Mouse (Mus musculus) kidney, postnatal 0 days (tissue): Measurements from ENCODE around the gene Mapk9. TPM values are rescaled to one million over a fixed set of nuclear protein-coding genes. Genes with fewer than 3 reads are reported as not detected.

Experiments used
- ATAC-seq: fragments of 200-750 bp; cut with Nextera tagmentation; replicated peaks from 2 replicates; pipeline ENCODE4 v1.8.0; 2017; ENCODE audit warnings: low read depth, moderate number of reproducible peaks, moderate TSS enrichment, moderate library complexity; ENCODE audit not compliant: low FRiP score
- DNase-seq: peaks from one replicate; pipeline ENCODE4 v3.0.0-alpha.2; 2016; ENCODE audit warnings: low spot score
- H3K27ac ChIP-seq: fragments of 300-500 bp; sonication (generic); 2 replicates; pipeline ENCODE4 v1.5.1; 2014; ENCODE audit warnings: mild to moderate bottlenecking
- H3K27me3 ChIP-seq: fragments of 300-500 bp; sonication (generic); 2 replicates; pipeline ENCODE4 v1.6.1; 2014; ENCODE audit warnings: low read length, mixed read lengths; ENCODE audit not compliant: insufficient read depth
- H3K36me3 ChIP-seq: fragments of 300-500 bp; sonication (generic); 2 replicates; pipeline ENCODE4 v1.6.1; 2014; ENCODE audit warnings: low read length, mixed read lengths; ENCODE audit not compliant: insufficient read depth
- H3K4me1 ChIP-seq: fragments of 300-500 bp; sonication (generic); replicated peaks from 2 replicates; pipeline ENCODE4 v1.6.1; 2014; ENCODE audit warnings: antibody characterized with exemption, low read length, mixed read lengths; ENCODE audit not compliant: insufficient read depth
- H3K4me2 ChIP-seq: fragments of 300-500 bp; sonication (generic); 2 replicates; pipeline ENCODE4 v1.6.1; 2014; ENCODE audit warnings: mild to moderate bottlenecking, low read length, moderate library complexity, mixed read lengths
- H3K4me3 ChIP-seq: fragments of 300-500 bp; sonication (generic); replicated peaks from 2 replicates; pipeline ENCODE4 v1.5.1; 2014; ENCODE audit warnings: low read depth, low read length
- H3K9ac ChIP-seq: fragments of 300-500 bp; sonication (generic); 2 replicates; pipeline ENCODE4 v1.6.1; 2014; ENCODE audit warnings: low read depth, low read length
- H3K9me3 ChIP-seq: fragments of 300-500 bp; sonication (generic); replicated peaks from 2 replicates; pipeline ENCODE4 v1.6.1; 2016; ENCODE audit warnings: low read length, inconsistent platforms, mixed read lengths
- CTCF ChIP-seq: IDR thresholded peaks from 2 replicates; pipeline ENCODE4 v1.5.1; 2016; ENCODE audit warnings: antibody characterized with exemption, low read depth, mild to moderate bottlenecking, moderate library complexity
- WGBS: fragments of 180-500 bp; shearing (Covaris S2); extraction: QIAGEN DNeasy Blood & Tissue Kit; methylation state at CpG from one replicate; pipeline ENCODE4 v1.1.7; 2014; 5-methylcytosine and 5-hydroxymethylcytosine counted together
- polyA plus RNA-seq: library from polyadenylated mRNA; unstranded; fragments of >200 nt; fragmentation: Nextera tagmentation; extraction: Ambion mirVana; gene quantifications from 2 replicates; pipeline ENCODE4 v1.2.1, GENCODE M21; 2015

Gene Mapk9
- polyA plus RNA-seq, 1 experiment from 2014 or later: 25.5 TPM

DNA sequence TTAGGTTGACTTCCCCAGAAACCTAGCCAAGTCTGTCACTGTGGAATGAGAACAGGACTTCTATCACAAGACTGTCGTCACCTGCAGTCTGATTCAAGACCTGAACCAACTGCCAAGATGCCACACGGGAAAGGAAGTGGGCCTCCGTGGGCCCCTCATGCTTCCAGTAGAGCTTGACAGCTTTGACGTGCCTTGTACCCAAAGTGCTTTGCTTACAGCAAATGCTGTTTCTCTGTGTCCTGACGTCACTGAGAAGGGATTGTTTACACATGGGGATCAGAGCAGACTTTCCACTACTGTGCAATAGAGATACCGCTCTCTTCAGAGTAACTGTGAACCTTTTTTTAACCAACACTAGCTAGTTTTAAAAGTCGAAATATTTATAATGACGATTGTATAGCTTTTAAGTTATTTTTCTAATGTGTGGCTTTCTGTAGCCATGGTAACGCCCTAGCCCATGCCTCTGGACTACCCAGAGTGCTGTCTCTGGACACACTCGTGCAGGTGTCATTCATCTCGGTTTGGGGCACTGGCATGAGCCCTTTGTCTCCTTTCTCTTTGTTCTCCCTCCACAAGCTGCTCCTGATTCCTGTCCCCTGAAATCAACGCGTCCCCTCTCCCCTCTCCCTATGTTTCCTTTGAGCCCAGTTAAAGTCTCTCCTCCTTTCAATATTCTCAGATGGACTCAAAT, 8.7 kb upstream of the Mapk9 start:
- DNase-seq: no peak
- 69% methylated on average over 13 of the region's 13 CpGs for WGBS
- H3K27me3 ChIP-seq: no peaks in the 10 kb centered on the region
- peaks cover 10% of the 10 kb centered on the region; the same call in 1 of the 2 replicates for H3K36me3 ChIP-seq
- no peak overlapping the region for H3K4me2 ChIP-seq
- H3K4me3 ChIP-seq: no peak overlapping the region
- no peak for TF ChIP-seq CTCF
- no peak overlapping the region for H3K9ac ChIP-seq
- no peak for ATAC-seq
- no peak overlapping the region for H3K27ac ChIP-seq
- no peaks in the 10 kb centered on the region for H3K9me3 ChIP-seq
- no peaks in the 10 kb centered on the region for H3K4me1 ChIP-seq

DNA sequence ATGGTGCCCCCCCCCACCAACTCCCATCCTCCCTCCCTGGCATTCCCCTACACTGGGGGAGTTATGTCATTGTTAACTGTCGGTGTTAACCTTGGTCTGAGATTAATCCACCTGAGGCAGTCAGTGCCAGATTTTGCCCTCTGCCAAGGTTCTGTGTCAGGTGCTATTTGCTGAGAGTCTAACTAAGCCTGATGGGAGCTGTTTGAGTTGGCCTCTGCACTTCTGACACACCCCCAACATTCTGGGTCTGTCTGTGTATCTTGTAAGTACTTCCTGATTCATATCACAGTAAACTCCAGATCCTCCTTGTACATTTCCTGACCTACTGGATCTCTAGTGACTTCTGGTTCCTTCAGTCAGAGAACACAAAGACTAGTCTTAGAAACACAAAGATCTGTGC, 5.9 kb upstream of the Mapk9 start:
- no peak for DNase-seq
- H3K27ac ChIP-seq: no peak overlapping the region
- H3K4me3 ChIP-seq: no peak overlapping the region
- no peaks in the 10 kb centered on the region for H3K27me3 ChIP-seq
- WGBS: 65% methylated on average over 1 of the region's 1 CpGs
- H3K4me1 ChIP-seq: no peaks in the 10 kb centered on the region
- H3K4me2 ChIP-seq: no peak overlapping the region
- H3K9ac ChIP-seq: no peak overlapping the region
- TF ChIP-seq CTCF: no peak
- H3K36me3 ChIP-seq: no peaks in the 10 kb centered on the region
- no peak; the same call in 1 of the 2 replicates for ATAC-seq
- H3K9me3 ChIP-seq: no peaks in the 10 kb centered on the region

DNA sequence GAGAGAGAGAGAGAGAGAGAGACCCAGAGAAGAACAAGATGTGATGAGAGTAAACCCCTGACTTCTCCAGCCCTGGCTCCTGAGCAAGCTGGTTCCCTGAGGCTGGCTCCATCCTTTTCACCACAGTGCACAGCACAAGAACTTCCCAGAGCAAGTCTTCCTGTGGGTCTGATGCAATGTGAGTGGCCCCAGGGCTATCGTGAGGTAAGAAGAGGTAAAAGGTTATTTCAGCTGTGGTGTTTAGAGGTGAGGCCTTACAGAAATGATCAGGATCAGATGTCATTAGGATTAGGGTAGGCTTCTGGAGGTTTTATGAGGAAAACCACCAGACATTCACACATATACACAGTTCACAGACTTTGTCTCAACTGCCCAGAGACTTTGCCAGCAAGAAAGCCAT, 4.7 kb upstream of the Mapk9 start:
- H3K4me1 ChIP-seq: 0 out of 2 replicates have a peak, but pooled peaks cover 4% of the 10 kb centered on the region
- H3K4me2 ChIP-seq: no peak overlapping the region
- H3K9me3 ChIP-seq: no peaks in the 10 kb centered on the region
- no peak for TF ChIP-seq CTCF
- no peaks in the 10 kb centered on the region for H3K36me3 ChIP-seq
- ATAC-seq (no peak), DNase-seq (no peak)
- no peak overlapping the region for H3K4me3 ChIP-seq
- H3K27me3 ChIP-seq: no peaks in the 10 kb centered on the region
- WGBS: 32% methylated on average over 1 of the region's 1 CpGs
- no peak overlapping the region for H3K9ac ChIP-seq
- H3K27ac ChIP-seq: no peak overlapping the region

DNA sequence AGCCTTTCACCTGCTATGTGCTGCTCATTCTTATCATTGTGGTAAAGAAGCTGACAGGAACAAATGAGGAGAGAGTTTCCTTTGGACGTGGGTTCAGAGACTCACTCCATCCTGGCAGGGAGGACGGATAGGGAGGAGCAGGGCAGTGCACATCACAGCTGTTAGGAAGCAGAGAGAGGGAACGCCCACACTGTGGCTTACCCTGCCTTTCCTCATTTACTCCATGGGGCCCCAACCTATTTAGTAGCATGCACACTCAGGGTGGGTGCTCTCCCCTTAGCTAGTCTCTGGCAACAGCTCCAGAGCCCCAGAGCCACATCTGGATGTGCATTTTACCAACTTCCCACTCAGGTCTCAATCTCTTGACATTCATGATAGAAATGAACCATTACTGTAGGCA, 3.8 kb upstream of the Mapk9 start:
- no peak overlapping the region for H3K4me2 ChIP-seq
- H3K27ac ChIP-seq: no peak overlapping the region
- no peak overlapping the region for H3K4me3 ChIP-seq
- no peak overlapping the region for H3K9ac ChIP-seq
- H3K27me3 ChIP-seq: no peaks in the 10 kb centered on the region
- H3K36me3 ChIP-seq: no peaks in the 10 kb centered on the region
- DNase-seq: no peak
- ATAC-seq: no peak
- no peak for TF ChIP-seq CTCF
- no peaks in the 10 kb centered on the region for H3K9me3 ChIP-seq
- peaks cover 9% of the 10 kb centered on the region; the same call in 1 of the 2 replicates for H3K4me1 ChIP-seq
- 37% methylated on average over 3 of the region's 3 CpGs for WGBS

GRCm38 (mm10) chr11:49844311-49844710, 2.2 kb upstream of the Mapk9 start:
- Histone ChIP-seq H3K36me3 (no peaks in the 10 kb centered on the region), H3K9ac (no peak overlapping the region), H3K27ac (no peak overlapping the region), H3K27me3 (no peaks in the 10 kb centered on the region), H3K4me2 (no peak overlapping the region), H3K9me3 (no peaks in the 10 kb centered on the region), H3K4me1 (peaks cover 19% of the 10 kb centered on the region), H3K4me3 (no peak overlapping the region)
- ATAC-seq (no peak), DNase-seq (no peak)
- WGBS: 91% methylated on average over 10 of the region's 10 CpGs
- TF ChIP-seq CTCF: no peak

- H3K27me3 ChIP-seq: no peaks in the 10 kb centered on the region
- DNase-seq (peak; percentile 77), ATAC-seq (no peak)
- no peak overlapping the region for H3K4me3 ChIP-seq
- no peaks in the 10 kb centered on the region for H3K9me3 ChIP-seq
- no peak overlapping the region for H3K27ac ChIP-seq
- H3K36me3 ChIP-seq: 0 out of 2 replicates have a peak, but pooled peaks cover 3% of the 10 kb centered on the region
- TF ChIP-seq CTCF: peak; percentile 87
- peaks cover 19% of the 10 kb centered on the region for H3K4me1 ChIP-seq
- H3K4me2 ChIP-seq: no peak overlapping the region
- 53% methylated on average over 3 of the region's 3 CpGs for WGBS
- no peak overlapping the region for H3K9ac ChIP-seq
Observed at GRCm38 (mm10) chr11:49844969-49845368, 1.6 kb upstream of the Mapk9 start.
